Mouse (Mus musculus) monocyte, adult 2 months (primary cell): ENCODE measurements around the gene Serp1.

Source experiments
- DNase-seq, 2 experiments: peaks; one replicate each; pipeline ENCODE4 v3.0.0; 2022; ENCODE audit warnings: low spot score in 2 of 2, low read depth in 1 of 2

Gene Serp1

DNA sequence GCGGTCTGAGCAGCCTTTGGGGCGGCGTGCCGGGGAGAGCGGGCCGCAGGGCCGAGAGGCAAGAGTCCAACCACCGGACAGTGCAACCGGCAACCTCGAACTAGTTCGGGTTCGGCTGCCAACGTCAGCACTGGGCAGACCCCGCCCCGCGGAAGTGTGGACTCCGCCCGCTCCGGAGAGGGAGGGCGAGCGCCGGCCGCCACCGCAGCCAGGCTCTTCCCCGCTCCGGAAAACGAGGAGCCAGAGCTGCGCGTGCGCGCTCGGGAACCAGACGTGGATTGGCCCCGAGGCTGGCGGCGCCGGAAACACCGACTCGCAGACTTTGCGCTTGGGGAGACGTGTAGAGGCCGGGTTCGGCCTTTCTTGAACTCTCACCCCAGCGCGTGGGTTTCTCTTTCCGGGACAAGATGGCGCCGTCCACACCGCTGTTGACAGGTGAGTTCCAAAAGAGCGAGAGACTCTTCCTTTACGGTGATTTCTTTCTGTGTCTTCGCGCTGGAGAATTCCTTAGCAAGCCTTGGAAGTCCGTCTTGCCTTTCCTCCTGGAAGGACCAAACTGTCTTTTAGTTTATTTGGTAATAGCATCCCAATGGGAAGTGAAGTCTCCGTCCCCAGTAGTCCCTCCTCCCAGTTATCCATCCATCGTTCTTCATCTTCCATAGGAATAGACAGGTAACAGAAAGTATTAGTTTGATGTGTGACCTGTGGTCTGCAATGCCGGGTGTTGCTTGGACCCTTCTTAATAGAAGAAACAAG lies at the start of gene Serp1, which contains the start of gene Eif2a:
Gene Serp1, minus strand, starts transcription at position 241 of the 756 bp plus-strand sequence.
Gene Eif2a, plus strand, starts transcription at position 170 of the 756 bp plus-strand sequence.
- DNase-seq, result peak; percentile 97 to 98

- no peak for DNase-seq
These were observed 45.1 kb upstream of the Serp1 start for GRCm38 (mm10) chr3:58570821-58571220.

DNA sequence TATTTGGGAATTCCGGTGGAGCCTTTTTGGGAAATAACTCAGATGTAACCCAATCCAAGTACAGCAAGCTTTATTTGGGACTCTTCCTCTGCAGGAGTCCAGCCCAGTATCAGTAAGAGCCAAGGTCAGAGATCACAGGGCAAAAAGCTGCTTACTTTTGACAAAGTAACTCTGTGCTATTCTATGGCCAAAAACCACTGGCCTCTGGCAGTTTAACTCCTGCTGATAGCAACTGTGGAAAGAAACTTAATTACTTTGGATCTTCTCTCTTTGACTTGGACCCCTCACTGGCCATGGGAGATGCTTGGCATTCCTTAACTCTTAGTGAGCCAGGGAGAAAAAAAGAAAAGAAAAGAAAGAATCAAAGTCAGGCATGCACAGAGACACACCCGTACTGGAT lies 35.7 kb upstream of the Serp1 start:
- DNase-seq, result no peak

DNA sequence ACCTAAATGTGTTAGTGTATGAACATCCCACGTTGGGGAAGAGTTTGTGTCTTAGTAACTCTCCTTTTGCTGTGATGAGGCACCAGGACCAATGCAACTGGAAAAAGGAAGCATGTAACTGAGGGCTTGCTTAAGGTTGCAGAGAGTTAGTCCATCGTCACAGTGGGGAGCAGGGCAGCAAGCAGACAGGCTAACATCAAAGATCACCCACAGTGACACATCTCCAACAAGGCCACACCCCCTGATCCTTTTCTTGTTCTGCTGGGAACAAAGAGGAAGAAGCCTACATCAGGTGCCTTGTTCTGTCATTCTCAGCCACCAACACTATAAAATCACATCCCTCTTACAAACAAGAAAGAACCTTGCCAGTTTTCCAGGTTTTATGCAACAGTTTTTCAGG lies 34.2 kb upstream of the Serp1 start:
- DNase-seq, result no peak

DNA sequence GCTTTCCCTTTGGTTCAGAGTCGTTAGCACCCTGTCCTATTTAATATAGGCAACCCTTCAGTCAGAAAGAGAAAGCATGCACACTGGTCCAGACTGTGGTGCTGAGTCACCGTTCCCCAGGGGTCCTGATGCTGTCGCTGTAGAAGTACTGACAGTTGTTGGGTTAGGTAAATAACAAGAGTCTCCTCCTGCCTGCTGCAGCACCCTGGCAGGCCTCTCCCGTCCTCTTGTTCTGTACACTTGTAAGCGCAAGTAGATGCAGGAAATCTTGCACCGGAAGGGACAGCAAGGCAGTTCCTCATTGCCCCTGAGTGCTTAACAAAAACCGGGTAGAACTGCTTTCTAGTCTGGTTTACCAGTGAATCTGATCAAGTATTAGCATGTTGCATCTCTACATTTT lies 31.0 kb upstream of the Serp1 start:
- DNase-seq, result no peak

GRCm38 (mm10) chr3:58552001-58552811 lies 26.5 kb upstream of the Serp1 start:
- DNase-seq, result no peak

DNA sequence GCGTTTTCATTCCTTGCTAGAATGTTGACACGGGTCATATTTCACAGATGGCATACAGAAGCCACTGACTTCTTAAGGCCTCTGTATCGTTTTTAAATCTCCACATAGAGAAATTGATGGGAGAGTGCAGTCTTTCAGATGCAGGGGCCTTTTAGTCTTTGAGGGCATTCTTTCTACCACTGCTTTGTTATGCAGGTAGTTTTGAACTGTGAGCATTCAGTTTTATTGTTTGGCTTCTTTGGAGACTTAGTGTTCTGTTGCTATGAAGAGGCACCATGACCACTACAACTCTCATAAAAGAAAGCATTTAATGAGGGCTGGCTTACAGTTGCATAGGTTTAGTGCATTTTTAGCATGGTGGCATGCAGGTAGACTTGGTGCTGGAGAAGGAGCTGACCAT lies 10.9 kb upstream of the Serp1 start:
- DNase-seq, result no peak

- no peak for DNase-seq
These were observed 681 bp upstream of the Serp1 start for GRCm38 (mm10) chr3:58526408-58526737.

- DNase-seq, result no peak
These were observed 526 bp downstream of the Serp1 start for GRCm38 (mm10) chr3:58525166-58525565.

GRCm38 (mm10) chr3:58524246-58524645 lies 1.4 kb downstream of the Serp1 start:
- DNase-seq, result no peak

DNA sequence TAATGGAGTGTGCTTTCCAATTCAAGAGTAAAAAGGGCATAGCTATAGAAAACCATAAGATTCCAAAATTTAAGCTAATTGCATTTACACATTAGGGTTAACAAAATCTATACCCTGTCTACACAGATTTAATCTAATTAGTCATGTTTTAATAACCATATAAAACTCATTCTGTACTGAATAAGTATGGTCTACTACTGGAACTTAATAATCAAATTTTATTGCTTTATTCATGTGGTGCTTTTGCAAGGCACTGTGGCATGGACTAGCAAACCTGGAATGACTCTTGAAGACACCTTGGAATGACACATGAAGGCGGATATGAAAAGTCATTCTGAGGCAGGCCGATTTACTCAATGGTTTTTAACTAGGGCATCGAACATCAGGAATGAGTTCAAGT lies 2.3 kb downstream of the Serp1 start:
- no peak for DNase-seq

DNA sequence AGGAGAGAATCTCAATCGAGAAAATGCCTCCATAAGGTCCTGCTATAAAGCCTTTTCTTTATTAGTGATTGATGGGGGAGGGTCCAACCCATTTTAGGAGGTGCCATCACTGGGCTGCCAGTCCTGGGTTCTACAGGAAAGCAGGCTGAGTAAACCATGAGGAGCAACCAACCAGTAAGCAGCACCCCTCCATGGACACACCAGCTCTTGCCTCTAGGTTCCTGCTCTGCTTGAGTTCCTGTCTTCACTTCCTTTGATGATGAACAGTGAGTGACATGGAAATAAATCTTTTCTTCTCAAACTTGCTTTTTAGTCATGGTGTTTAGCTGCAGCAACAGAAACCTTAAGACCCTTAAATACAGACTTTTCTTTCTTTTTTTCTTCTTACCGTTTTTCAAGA lies 4.3 kb downstream of the Serp1 start:
- DNase-seq, result no peak

DNA sequence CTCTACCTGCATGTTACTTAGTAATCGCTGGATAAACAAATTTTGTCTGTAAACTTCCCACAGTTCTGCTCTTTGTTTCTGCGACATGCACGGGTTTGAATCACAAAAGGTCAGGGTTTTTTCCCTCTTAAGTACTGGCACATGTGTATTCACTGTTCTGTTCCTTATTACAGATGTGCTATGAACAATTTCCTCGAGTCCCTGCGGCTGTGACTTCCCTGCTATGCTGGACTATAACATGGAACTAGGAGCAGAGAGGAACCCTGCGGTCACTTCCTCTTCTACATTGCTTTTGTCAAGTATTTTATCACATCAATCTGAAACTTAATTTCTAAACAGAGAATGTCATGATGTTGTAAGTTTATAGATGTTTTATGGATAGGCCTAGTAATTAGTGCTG lies 5.4 kb downstream of the Serp1 start:
- DNase-seq, result peak in 1 of 2 experiments; percentile 30

DNA sequence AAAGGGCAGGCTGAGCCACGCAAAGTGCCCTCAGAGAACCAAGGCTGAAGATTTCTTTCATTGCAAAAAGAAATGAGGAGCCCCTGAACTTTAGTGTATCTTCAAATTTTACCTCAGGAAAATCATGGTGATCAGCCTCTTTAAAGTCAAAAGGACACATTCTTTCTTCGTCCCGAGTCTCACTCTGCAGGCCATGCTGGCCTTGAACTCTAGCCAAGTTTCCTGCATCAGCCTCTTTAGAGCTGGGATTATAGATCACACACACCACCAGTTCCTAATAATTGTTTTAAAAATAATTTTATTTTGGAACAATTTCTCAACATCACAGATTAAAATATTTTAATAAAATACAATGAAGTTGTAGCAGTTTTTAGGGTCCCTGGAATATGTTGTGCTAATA lies 6.2 kb downstream of the Serp1 start:
- DNase-seq, result no peak

GRCm38 (mm10) chr3:58518962-58519361 lies 6.7 kb downstream of the Serp1 start:
- no peak for DNase-seq

DNA sequence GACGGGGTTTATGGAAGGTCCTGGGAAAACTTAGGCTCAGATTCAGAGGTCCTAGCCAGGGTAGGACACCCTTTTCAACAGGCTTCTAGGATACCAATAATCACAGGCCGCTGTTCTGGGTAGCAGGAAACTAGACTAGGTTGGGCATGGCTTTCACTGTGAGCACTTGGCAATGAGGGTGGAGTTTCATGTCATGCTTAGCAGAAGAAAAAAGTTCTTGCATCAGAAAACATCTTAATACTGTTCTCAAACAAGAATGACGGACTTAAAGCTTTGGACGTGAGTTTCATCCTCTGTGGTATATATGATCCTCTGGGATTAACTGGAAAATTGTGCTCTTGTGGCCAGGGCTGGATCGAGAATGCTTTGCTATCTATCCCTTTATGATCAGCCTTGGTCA lies 7.9 kb downstream of the Serp1 start:
- no peak for DNase-seq

GRCm38 (mm10) chr3:58517258-58517657 lies 8.4 kb downstream of the Serp1 start:
- no peak for DNase-seq

GRCm38 (mm10) chr3:58516602-58516976 lies 9.1 kb downstream of the Serp1 start:
- DNase-seq, result peak in 1 of 2 experiments; percentile 26

DNA sequence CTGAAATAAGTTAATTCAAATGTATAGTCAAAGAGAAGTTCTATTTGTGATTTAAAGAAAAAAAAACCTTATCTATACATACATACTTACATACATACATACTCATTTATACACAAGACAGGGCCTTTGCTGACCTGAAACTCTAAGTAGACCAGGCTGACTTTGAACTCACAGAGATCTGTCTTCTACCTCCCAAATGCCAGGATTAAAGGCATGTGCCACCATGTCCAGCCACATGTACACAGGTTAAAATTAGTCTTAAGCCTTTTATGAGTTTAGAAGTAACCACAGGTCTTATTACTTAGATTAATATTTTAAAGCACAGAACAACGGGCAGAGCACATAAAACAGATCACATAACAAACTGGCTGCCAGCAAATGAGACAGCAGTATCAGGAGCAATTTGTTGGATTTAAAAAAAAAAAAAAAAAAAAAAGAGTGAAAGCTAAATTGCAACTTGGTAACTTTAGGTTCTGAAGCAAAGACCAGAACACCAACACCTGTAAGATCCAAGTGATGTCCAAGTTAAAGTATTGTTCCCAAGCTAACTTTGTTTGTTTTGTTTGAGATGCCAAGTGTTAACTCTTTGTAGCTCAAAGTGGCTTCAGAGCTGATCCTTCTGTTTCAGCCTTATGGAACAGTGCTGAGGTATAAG lies 9.6 kb downstream of the Serp1 start:
- no peak for DNase-seq

DNA sequence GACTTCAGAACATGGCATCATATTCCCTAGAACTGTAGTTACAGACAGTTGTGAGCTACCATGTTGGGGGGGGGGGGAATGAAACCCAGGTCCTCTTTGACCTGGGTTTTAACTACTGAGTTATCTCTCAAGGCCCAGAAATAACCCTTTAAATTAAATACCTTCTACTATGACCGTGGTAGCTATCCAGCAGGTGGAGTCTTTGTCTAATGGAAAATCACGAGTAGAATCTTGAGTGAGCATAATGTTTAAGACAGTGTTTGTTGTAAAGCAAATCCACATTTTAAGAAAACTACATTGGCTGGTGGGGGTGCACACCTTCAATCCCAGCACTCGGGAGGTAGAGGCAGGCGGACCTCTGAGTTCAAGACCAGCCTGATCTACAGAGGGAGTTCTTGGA lies 12.2 kb downstream of the Serp1 start:
- no peak for DNase-seq

- DNase-seq, result no peak
These were observed 13.0 kb downstream of the Serp1 start for GRCm38 (mm10) chr3:58512740-58513139.

DNA sequence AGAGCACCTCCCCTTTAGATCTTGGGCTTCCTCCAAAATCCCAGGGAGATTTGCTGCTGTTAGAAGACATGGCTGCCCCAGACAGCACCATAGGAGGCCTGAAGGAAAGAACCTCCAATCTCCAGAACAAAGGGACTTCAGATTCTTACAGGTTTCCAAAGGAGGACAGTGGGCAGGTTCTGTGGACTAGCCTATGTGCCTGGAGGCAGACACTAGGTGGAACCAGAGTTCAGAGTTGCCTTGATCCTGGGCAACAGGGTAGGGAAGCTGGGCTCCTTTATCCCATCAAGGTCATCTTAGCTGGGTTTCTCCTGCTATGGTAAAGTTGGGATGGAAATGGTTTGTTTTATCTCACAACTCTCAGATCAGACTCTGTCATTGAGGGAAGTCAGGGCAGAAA lies 14.1 kb downstream of the Serp1 start:
- DNase-seq, result no peak
